Mouse (Mus musculus) heart, postnatal 36 days (tissue): ENCODE data around the gene Primpol. TPM values are rescaled to one million over a fixed set of nuclear protein-coding genes. Genes with fewer than 3 reads are reported as not detected.

Experiments used
- total RNA-seq, 2 experiments: library from RNA; stranded (reverse); gene quantifications; 2 replicates each; pipeline ENCODE4 v1.2.3; 2021

Primpol gene
- total RNA-seq, 2 experiments from 2014 or later = 2.4 to 2.9 TPM

Other genes starting within 250 kb of the Primpol start
- gene Acsl1, start 146.2 kb downstream of the Primpol start, total RNA-seq = 1,000 to 10,000 TPM in 1 of 2 experiments, 100 to 1,000 TPM in 1; 996 to 1,034 TPM
- 1 to 10 TPM; 1.1 to 1.8 TPM for gene Cenpu, start 65.2 kb downstream of the Primpol start, total RNA-seq
- 1 to 10 TPM; 3.5 to 4.0 TPM for gene Casp3, start 79 bp upstream of the Primpol start, total RNA-seq
- gene Irf2, start 122.5 kb upstream of the Primpol start, total RNA-seq = 10 to 100 TPM; 35.9 to 38.7 TPM